Mouse (Mus musculus) bone marrow, adult 2 months (tissue): Measurements from ENCODE around the gene Tmem245.

Experiments
- CTCF ChIP-seq: fragments of 200-500 bp; IDR thresholded peaks from 2 replicates; pipeline ENCODE4 v1.5.1; 2011; ENCODE audit warnings: low read length, control low read depth; ENCODE audit not compliant: control insufficient read depth, insufficient read depth
- POLR2A ChIP-seq: fragments of 200-500 bp; IDR thresholded peaks from 2 replicates; pipeline ENCODE4 v1.6.1; 2011; ENCODE audit warnings: low read depth, mild to moderate bottlenecking, control low read depth, low read length, borderline replicate concordance; ENCODE audit not compliant: control insufficient read depth

- no peak for TF ChIP-seq CTCF
- TF ChIP-seq POLR2A = no peak
Measured at GRCm38 (mm10) chr4:56906926-56907325, 40.3 kb downstream of the Tmem245 start.
